Mouse (Mus musculus) liver, embryonic 13.5 days (tissue): ENCODE results near the gene Pex19. TPM values are rescaled to one million over a fixed set of nuclear protein-coding genes. Genes with fewer than 3 reads are reported as not detected.

Experiments used
- ATAC-seq: fragments of 200-750 bp; cut with Nextera tagmentation; 2 replicates; pipeline ENCODE4 v1.8.0; 2017; ENCODE audit warnings: low read depth, mild to moderate bottlenecking, moderate number of reproducible peaks, moderate library complexity
- DNase-seq: peaks from one replicate; pipeline ENCODE4 v3.0.0; 2022
- H3K27ac ChIP-seq: fragments of 300-500 bp; sonication (generic); 2 replicates; pipeline ENCODE4 v1.5.1; 2015; ENCODE audit warnings: moderate library complexity, mild to moderate bottlenecking, inconsistent platforms
- H3K27me3 ChIP-seq: fragments of 300-500 bp; sonication (generic); 2 replicates; pipeline ENCODE4 v1.6.1; 2015; ENCODE audit warnings: mild to moderate bottlenecking, inconsistent platforms
- H3K36me3 ChIP-seq: fragments of 300-500 bp; sonication (generic); 2 replicates; pipeline ENCODE4 v1.6.1; 2015; ENCODE audit warnings: mild to moderate bottlenecking, inconsistent platforms
- H3K4me1 ChIP-seq: fragments of 300-500 bp; sonication (generic); replicated peaks from 2 replicates; pipeline ENCODE4 v1.6.1; 2015; ENCODE audit warnings: inconsistent platforms
- H3K4me2 ChIP-seq: fragments of 300-500 bp; sonication (generic); 2 replicates; pipeline ENCODE4 v1.6.1; 2015; ENCODE audit warnings: inconsistent platforms, mild to moderate bottlenecking, moderate library complexity
- H3K4me3 ChIP-seq: fragments of 300-500 bp; sonication (generic); replicated peaks from 2 replicates; pipeline ENCODE4 v1.5.1; 2015; ENCODE audit warnings: mild to moderate bottlenecking, inconsistent platforms
- H3K9ac ChIP-seq: fragments of 300-500 bp; sonication (generic); 2 replicates; pipeline ENCODE4 v1.6.1; 2015; ENCODE audit warnings: mild to moderate bottlenecking, inconsistent platforms
- H3K9me3 ChIP-seq: fragments of 300-500 bp; sonication (generic); replicated peaks from 2 replicates; pipeline ENCODE4 v1.6.1; 2016; ENCODE audit warnings: inconsistent platforms
- WGBS: fragments of 180-500 bp; shearing (Covaris S2); methylation state at CpG from one replicate; pipeline ENCODE4 v1.1.7; 2015; ENCODE audit not compliant: insufficient replicate concordance; 5-methylcytosine and 5-hydroxymethylcytosine counted together
- polyA plus RNA-seq: library from polyadenylated mRNA; unstranded; fragments of >200 nt; fragmentation: Nextera tagmentation; extraction: Ambion mirVana; gene quantifications from 2 replicates; pipeline ENCODE4 v1.2.1, GENCODE M21; 2015

Pex19 gene
- 39.9 and 48.2 TPM in 2 replicates for polyA plus RNA-seq

DNA sequence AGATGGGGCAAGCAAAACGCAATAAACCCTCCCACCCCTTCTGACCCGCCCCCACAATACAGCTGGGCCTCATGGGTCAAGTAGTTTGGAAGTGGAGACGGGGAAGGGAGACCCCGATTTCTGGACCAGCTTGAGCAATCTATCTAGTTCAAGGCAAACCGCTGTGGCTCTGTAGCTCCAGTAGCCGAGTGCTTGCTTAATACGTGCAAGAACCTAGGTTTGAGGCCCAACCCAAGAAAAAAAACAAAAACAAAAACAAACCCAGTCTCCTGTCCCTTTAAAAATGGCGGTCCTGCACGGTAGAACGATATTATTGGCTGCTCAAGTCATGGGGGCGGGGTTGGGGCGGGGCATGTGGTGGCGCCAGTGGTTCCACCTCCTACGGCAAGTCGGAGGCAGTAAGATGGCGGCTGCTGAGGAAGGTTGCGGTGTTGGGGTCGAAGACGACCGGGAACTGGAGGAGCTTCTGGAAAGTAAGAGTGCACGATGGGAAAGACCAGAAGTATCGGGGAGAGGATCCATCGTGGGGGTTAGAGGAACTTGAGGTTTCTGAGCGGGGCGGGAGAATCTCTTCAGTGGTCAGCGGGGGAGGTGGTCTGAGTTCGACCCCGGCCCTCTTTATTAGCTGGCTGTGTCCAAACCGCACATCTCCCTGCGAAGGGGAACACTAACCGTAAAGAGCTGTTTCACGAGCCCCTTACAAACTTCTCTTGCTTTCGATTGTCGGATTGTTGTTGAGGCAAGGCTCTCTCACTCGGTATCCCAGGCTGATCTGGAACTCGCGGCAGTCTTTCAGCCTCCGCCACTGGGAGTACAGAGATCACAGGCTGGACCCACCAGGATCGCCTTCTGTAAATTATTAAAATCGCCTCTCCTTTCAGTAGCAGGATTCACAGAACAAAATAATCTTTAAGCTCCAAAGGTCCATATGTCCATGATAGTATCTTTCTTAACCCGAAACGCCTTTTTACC is at the start of gene Pex19:
Gene Pex19 (plus strand): TSS at position 380 of the 972 bp plus-strand sequence.
- peak; percentile 67 for DNase-seq
- no peaks in the 10 kb centered on the region for H3K27me3 ChIP-seq
- peak within 1 kb of the TSS; percentile 72 for H3K4me2 ChIP-seq
- peaks cover 51% of the 10 kb centered on the region for H3K36me3 ChIP-seq
- peak; percentile 96 for ATAC-seq
- no peaks in the 10 kb centered on the region for H3K9me3 ChIP-seq
- H3K9ac ChIP-seq: peak within 1 kb of the TSS; percentile 87
- H3K27ac ChIP-seq: peak within 1 kb of the TSS; percentile 56
- H3K4me1 ChIP-seq: peaks cover 21% of the 10 kb centered on the region
- H3K4me3 ChIP-seq: peak within 1 kb of the TSS; percentile 80
- under 1% methylated on average over 42 of the region's 42 CpGs for WGBS

GRCm38 (mm10) chr1:172077981-172078380 is 48.6 kb upstream of the Pex19 start:
- H3K4me2 ChIP-seq: no peak overlapping the region
- DNase-seq: no peak
- no peaks in the 10 kb centered on the region for H3K27me3 ChIP-seq
- no peaks in the 10 kb centered on the region for H3K9me3 ChIP-seq
- H3K4me3 ChIP-seq: no peak overlapping the region
- H3K36me3 ChIP-seq: peaks cover 66% of the 10 kb centered on the region
- H3K9ac ChIP-seq: no peak overlapping the region
- peaks cover 19% of the 10 kb centered on the region for H3K4me1 ChIP-seq
- ATAC-seq: no peak
- H3K27ac ChIP-seq: no peak overlapping the region
- 47% methylated on average over 5 of the region's 5 CpGs for WGBS

DNA sequence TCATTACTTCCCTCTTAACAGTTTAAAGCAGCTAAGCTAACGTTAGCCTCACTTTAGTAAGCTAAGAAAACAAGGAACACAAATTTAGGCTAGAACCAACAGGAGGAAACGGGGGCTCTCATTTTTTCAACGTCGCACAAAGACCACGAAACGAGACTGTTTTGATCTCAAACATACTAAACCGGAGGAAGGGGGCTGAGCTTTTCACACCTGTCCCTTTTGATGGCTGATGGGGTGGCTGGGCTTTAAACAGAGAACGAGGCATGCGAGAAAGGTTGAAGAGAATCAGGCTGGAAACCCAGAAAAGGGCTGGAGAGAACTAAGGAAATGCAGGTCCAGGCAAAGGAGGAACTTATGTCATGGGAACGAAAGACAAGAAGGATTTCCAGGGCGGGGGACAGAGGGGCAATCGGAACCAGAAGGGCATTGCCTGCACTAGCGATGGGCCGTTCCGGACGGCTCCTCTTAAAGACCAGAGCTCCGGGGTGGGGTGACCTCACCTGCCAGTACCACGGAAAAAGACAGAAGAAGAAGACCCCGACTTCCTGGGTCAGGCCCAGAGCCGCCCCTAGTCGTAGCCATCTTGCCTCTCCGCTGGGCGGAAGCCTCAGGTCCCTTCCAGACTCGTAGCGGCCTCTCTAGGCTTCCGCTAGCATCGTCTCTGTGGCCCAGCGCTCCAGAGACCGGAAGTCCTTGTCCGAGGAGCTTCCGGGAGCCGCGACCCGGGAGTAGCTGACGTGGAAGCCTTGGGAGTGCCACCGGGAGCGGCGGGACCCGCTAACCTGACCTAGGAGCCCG is 44.3 kb upstream of the Pex19 start, which contains the start of the genes Copa and Ncstn:
Gene Copa (plus strand): TSS at position 429 of the 798 bp plus-strand sequence.
Gene Ncstn (minus strand): TSS at position 695 of the 798 bp plus-strand sequence.
- Histone ChIP-seq H3K27me3 (no peaks in the 10 kb centered on the region), H3K4me2 (peak within 1 kb of the TSS; percentile 82), H3K9ac (peak within 1 kb of the TSS; percentile 88), H3K4me3 (peak within 1 kb of the TSS; percentile 76), H3K36me3 (peaks cover 27% of the 10 kb centered on the region), H3K27ac (peak within 1 kb of the TSS; percentile 80), H3K4me1 (peaks cover 43% of the 10 kb centered on the region), H3K9me3 (no peaks in the 10 kb centered on the region)
- WGBS: under 1% methylated on average over 40 of the region's 40 CpGs
- ATAC-seq (peak; percentile 98), DNase-seq (peak; percentile 88)

DNA sequence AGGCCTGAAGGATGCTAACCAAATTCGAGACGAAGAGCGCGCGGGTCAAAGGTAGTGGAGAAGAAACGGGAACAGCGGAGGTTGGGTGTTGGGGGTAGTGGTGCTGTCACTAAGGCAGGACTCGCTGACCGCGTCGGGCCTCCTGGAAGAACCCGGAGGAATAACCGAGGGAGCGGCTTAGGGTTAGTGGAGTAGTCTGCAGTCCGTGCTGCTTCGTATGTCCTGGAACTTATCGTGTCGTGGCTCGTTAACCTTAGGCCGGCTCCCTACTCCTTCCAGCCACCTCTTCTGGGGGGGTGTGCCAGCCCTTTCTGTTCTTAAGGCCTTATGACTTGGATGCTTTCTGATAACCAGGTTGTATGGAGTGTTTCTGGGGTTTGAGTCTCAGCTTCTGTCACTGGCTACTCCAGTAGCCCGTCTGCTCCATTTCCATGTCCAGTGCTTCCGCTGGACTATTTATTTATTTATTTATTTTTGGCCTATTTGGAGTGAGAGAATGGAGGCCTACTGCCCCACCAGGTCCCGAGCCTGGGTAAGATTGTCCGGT is 43.6 kb upstream of the Pex19 start:
- peak overlapping the region; percentile 80 for H3K27ac ChIP-seq
- ATAC-seq (peak; percentile 71), DNase-seq (no peak)
- WGBS: 1% methylated on average over 24 of the region's 24 CpGs
- peak overlapping the region; percentile 76 for H3K4me3 ChIP-seq
- H3K9me3 ChIP-seq: no peaks in the 10 kb centered on the region
- H3K36me3 ChIP-seq: peaks cover 26% of the 10 kb centered on the region
- H3K9ac ChIP-seq: peak overlapping the region; percentile 88
- H3K27me3 ChIP-seq: no peaks in the 10 kb centered on the region
- H3K4me2 ChIP-seq: peak overlapping the region; percentile 82
- H3K4me1 ChIP-seq: peaks cover 38% of the 10 kb centered on the region

DNA sequence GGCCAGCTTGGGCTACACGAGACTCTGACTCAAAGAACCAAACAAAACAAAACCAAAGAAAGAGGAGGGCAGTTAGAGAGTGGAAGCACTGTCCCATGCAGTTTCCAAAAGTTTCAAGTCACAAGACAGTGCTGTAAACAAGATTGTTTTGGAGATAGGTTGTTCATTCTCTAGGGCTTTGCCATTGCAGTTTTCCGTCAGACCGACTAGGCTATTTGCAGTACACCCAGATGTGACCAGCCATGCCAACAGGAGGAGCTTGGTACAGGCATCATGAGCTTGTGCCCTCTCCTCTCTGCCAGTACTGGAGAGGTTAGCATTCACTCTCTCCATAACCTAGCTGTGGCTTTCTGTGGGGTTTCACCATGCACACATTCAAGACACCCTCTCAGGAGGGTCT is 33.0 kb upstream of the Pex19 start:
- WGBS: 73% methylated on average over 3 of the region's 3 CpGs
- H3K27ac ChIP-seq: no peak overlapping the region
- no peaks in the 10 kb centered on the region for H3K9me3 ChIP-seq
- H3K27me3 ChIP-seq: no peaks in the 10 kb centered on the region
- no peak for ATAC-seq
- no peak overlapping the region for H3K4me3 ChIP-seq
- no peak for DNase-seq
- no peaks in the 10 kb centered on the region for H3K4me1 ChIP-seq
- no peak overlapping the region for H3K9ac ChIP-seq
- H3K36me3 ChIP-seq: peaks cover 83% of the 10 kb centered on the region
- H3K4me2 ChIP-seq: no peak overlapping the region

DNA sequence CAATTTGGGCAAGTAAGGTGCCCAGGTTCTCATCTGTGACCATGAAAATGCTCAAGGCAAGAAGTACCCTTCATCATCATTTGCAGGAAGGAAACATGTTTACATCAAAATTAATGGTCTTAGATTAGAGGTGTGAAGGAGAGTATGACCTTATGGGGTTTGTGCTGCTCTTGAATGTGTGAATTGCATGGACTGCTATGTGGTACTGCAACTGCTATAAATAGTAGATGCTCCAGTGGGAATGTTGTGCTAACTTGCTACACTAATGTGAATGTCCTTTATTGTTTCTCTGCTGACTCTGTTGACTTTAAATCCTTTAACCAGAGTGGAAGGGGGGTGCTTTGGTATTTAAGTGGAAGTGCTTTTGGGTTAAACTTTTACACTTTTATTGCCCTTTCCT is 32.3 kb upstream of the Pex19 start:
- H3K4me3 ChIP-seq: no peak overlapping the region
- no peaks in the 10 kb centered on the region for H3K4me1 ChIP-seq
- no peak for ATAC-seq
- H3K27ac ChIP-seq: no peak overlapping the region
- H3K36me3 ChIP-seq: peaks cover 79% of the 10 kb centered on the region
- no peak overlapping the region for H3K4me2 ChIP-seq
- H3K9me3 ChIP-seq: no peaks in the 10 kb centered on the region
- no peaks in the 10 kb centered on the region for H3K27me3 ChIP-seq
- no peak overlapping the region for H3K9ac ChIP-seq
- no peak for DNase-seq

- WGBS: 33% methylated on average over 6 of the region's 6 CpGs
These were observed 31.4 kb upstream of the Pex19 start for GRCm38 (mm10) chr1:172095202-172095601.

DNA sequence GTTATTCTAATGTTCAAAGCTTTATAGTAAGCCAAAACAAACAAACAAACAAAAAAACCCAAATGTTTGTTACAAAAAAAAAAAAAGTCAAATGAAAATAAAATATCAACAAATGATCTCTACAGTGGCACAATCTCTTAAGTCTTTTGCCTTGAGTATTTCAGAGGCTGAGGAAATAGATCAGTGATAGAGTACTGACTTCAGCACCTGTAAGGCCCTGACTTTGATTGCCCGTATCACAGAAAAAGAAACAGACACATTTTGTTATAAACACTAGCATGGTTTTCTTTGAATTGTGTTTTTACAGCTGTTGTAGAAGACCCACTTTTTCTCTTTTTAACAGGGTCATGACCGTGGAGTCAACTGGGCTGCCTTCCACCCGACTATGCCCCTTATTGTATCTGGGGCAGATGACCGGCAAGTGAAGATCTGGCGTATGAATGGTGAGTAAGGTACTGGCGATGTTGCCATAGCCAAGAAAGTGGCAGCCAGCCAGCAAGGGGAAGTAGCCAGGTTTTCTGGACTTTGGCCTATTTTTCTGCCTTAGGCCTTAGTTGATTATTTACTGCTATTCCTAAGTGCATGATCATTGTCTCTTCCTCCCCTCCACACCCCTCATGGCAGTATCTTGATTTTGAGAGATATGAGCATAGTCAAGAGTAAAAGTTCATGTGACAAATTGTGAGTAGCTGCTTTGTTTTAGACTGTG is 27.1 kb upstream of the Pex19 start:
- no peak for DNase-seq
- 82% methylated on average over 6 of the region's 6 CpGs for WGBS
- no peaks in the 10 kb centered on the region for H3K27me3 ChIP-seq
- no peak overlapping the region for H3K27ac ChIP-seq
- no peaks in the 10 kb centered on the region for H3K9me3 ChIP-seq
- no peaks in the 10 kb centered on the region for H3K4me1 ChIP-seq
- no peak overlapping the region for H3K4me2 ChIP-seq
- no peak overlapping the region for H3K4me3 ChIP-seq
- H3K36me3 ChIP-seq: peaks cover 76% of the 10 kb centered on the region
- no peak overlapping the region for H3K9ac ChIP-seq
- ATAC-seq: no peak

More at GRCm38 (mm10) chr1:172095202-172095601, 31.4 kb upstream of the Pex19 start:
- no peak for DNase-seq
- no peaks in the 10 kb centered on the region for H3K4me1 ChIP-seq
- no peak overlapping the region for H3K4me2 ChIP-seq
- no peaks in the 10 kb centered on the region for H3K27me3 ChIP-seq
- no peaks in the 10 kb centered on the region for H3K9me3 ChIP-seq
- H3K36me3 ChIP-seq: peaks cover 75% of the 10 kb centered on the region
- ATAC-seq: no peak
- no peak overlapping the region for H3K9ac ChIP-seq
- no peak overlapping the region for H3K27ac ChIP-seq
- no peak overlapping the region for H3K4me3 ChIP-seq

- no peak for DNase-seq
- no peaks in the 10 kb centered on the region for H3K9me3 ChIP-seq
- H3K36me3 ChIP-seq: peaks cover 87% of the 10 kb centered on the region
- no peaks in the 10 kb centered on the region for H3K4me1 ChIP-seq
- no peak overlapping the region for H3K4me2 ChIP-seq
- no peak overlapping the region for H3K4me3 ChIP-seq
- 84% methylated on average over 4 of the region's 4 CpGs for WGBS
- H3K27me3 ChIP-seq: no peaks in the 10 kb centered on the region
- H3K9ac ChIP-seq: no peak overlapping the region
- no peak overlapping the region for H3K27ac ChIP-seq
- ATAC-seq: no peak
These were observed 22.9 kb upstream of the Pex19 start for GRCm38 (mm10) chr1:172103619-172104018.

GRCm38 (mm10) chr1:172105101-172105500 is 21.5 kb upstream of the Pex19 start:
- Histone ChIP-seq H3K4me2 (no peak overlapping the region), H3K4me3 (no peak overlapping the region), H3K36me3 (peaks cover 92% of the 10 kb centered on the region), H3K27ac (no peak overlapping the region), H3K9me3 (no peaks in the 10 kb centered on the region), H3K9ac (no peak overlapping the region), H3K4me1 (no peaks in the 10 kb centered on the region), H3K27me3 (no peaks in the 10 kb centered on the region)
- 83% methylated on average over 11 of the region's 11 CpGs for WGBS
- ATAC-seq (no peak), DNase-seq (no peak)
